In genomic region chr3:96488907-96489629, GRCm38 (mm10) we compare ENCODE assay signal across 9 mouse cellular contexts. TPM values are rescaled to one million over a fixed set of nuclear protein-coding genes. Genes with fewer than 3 reads are reported as not detected.
DNase-seq lines count a peak whose midpoint lies in the region; ATAC-seq and TF ChIP-seq lines count a peak whose summit lies in the region.
"Not testable (repeated sequence)": the region's sequence is repeated elsewhere in the genome, so short reads cannot be mapped to it uniquely, and the experiment has no call there.
"Had no signal": no experiment of that assay in that cellular context is flagged by ENCODE, and none has a peak within 500 bp of the region (broad histone marks: within the 10 kb centered on the region; RNA-seq: fewer than 3 reads in every experiment).

No protein-coding gene starts in this region.

- not testable (repeated sequence) for H3K36me3 ChIP-seq in embryonic facial prominence, embryonic 14.5 days (ENCODE audit: control insufficient read depth, insufficient read depth, low read length); hindbrain, embryonic 14.5 days (replicated peaks; ENCODE audit: control insufficient read depth, insufficient read depth); lung, embryonic 14.5 days (ENCODE audit: insufficient read depth); midbrain, postnatal 0 days (ENCODE audit: insufficient read depth, low read length); testis, adult 2 months (ENCODE audit: control insufficient read depth, insufficient read depth, low read length)

- not testable (repeated sequence) for H3K27me3 ChIP-seq in embryonic facial prominence, embryonic 14.5 days (replicated peaks; ENCODE audit: control insufficient read depth, insufficient read depth, low read length); lung, embryonic 14.5 days (ENCODE audit: insufficient read depth, low read length); midbrain, postnatal 0 days (ENCODE audit: insufficient read depth, low read length); testis, adult 2 months (ENCODE audit: control insufficient read depth, insufficient read depth, low read length)
- peaks cover 15% of the 10 kb centered on the region for H3K27me3 ChIP-seq in hindbrain, embryonic 14.5 days (ENCODE audit: control insufficient read depth, insufficient read depth, low read length)

- DNase-seq in adrenal gland, adult 2 months: peak; percentile 25
- DNase-seq in embryonic facial prominence, embryonic 14.5 days (ENCODE audit: low spot score); hindbrain, embryonic 14.5 days (ENCODE audit: low spot score); left cerebral cortex, adult 2 months (ENCODE audit: extremely low spot score in 1 of 2, low spot score in 2 of 2); lung, embryonic 14.5 days; midbrain, postnatal 0 days (ENCODE audit: low spot score): not testable (repeated sequence)

- not testable (repeated sequence) for TF ChIP-seq CTCF in left cerebral cortex, adult 2 months (IDR thresholded peaks at IDR 0.05); lung, embryonic 14.5 days (IDR thresholded peaks at IDR 0.05; ENCODE audit: low read depth); midbrain, postnatal 0 days (IDR thresholded peaks at IDR 0.05); testis, adult 2 months (IDR thresholded peaks at IDR 0.05; ENCODE audit: control insufficient read depth, insufficient read depth, insufficient replicate concordance, low read depth, low read length)

- H3K4me3 ChIP-seq in embryonic facial prominence, embryonic 14.5 days (ENCODE audit: low read depth, low read length): 0 out of 2 replicates have a peak overlapping the region, but pooled peaks have one; percentile 18
- peak overlapping the region; percentile 22 for H3K4me3 ChIP-seq in hindbrain, embryonic 14.5 days (replicated peaks; ENCODE audit: low read length)
- 0 out of 2 replicates have a peak overlapping the region, but pooled peaks have one; percentile 29 for H3K4me3 ChIP-seq in left cerebral cortex, adult 2 months
- not testable (repeated sequence) for H3K4me3 ChIP-seq in lung, embryonic 14.5 days (ENCODE audit: low read depth, low read length); midbrain, postnatal 0 days (ENCODE audit: low read depth, low read length)
- H3K4me3 ChIP-seq in testis, adult 2 months (ENCODE audit: control insufficient read depth, low read depth, low read length): peak overlapping the region; percentile 31; the same call in 1 of the 2 replicates

- peak overlapping the region; percentile 79 for H3K27ac ChIP-seq in embryonic facial prominence, embryonic 14.5 days (replicated peaks; ENCODE audit: low read depth, low read length)
- H3K27ac ChIP-seq in hindbrain, embryonic 14.5 days: peak overlapping the region; percentile 92
- peak overlapping the region; percentile 84 for H3K27ac ChIP-seq in left cerebral cortex, adult 2 months
- H3K27ac ChIP-seq in lung, embryonic 14.5 days (ENCODE audit: low read depth): peak overlapping the region; percentile 79; the same call in 1 of the 2 replicates
- not testable (repeated sequence) for H3K27ac ChIP-seq in midbrain, postnatal 0 days (ENCODE audit: low read depth, low read length); testis, adult 2 months (ENCODE audit: control insufficient read depth, insufficient read depth, low read depth, low read length)

- peak; percentile 79 for ATAC-seq in embryonic facial prominence, embryonic 14.5 days (ENCODE audit: low read depth)
- ATAC-seq in granulocyte monocyte progenitor cell, adult 5-6 weeks (replicated peaks; ENCODE audit: poor library complexity, severe bottlenecking): peak; percentile 51
- peak; percentile 57 for ATAC-seq in hindbrain, embryonic 14.5 days (ENCODE audit: low FRiP score)
- peak; percentile 77 for ATAC-seq in lung, embryonic 14.5 days (ENCODE audit: insufficient read depth)
- peak; percentile 80 for ATAC-seq in midbrain, postnatal 0 days (ENCODE audit: low FRiP score)

- not testable (repeated sequence) for H3K4me1 ChIP-seq in embryonic facial prominence, embryonic 14.5 days (ENCODE audit: control insufficient read depth, insufficient read depth, low read length); hindbrain, embryonic 14.5 days (replicated peaks; ENCODE audit: control insufficient read depth, insufficient read depth, low read length); lung, embryonic 14.5 days (ENCODE audit: insufficient read depth); midbrain, postnatal 0 days (ENCODE audit: insufficient read depth, low read length); testis, adult 2 months (ENCODE audit: control insufficient read depth, insufficient read depth, low read length)

- H3K4me2 ChIP-seq in embryonic facial prominence, embryonic 14.5 days (ENCODE audit: low read depth, low read length); midbrain, postnatal 0 days (ENCODE audit: low read depth, low read length, poor library complexity, severe bottlenecking): not testable (repeated sequence)
- H3K4me2 ChIP-seq in hindbrain, embryonic 14.5 days (replicated peaks): peak overlapping the region; percentile 33; the same call in 1 of the 2 replicates
- 0 out of 2 replicates have a peak overlapping the region, but pooled peaks have one; percentile 31 for H3K4me2 ChIP-seq in lung, embryonic 14.5 days

- H3K9me3 ChIP-seq in embryonic facial prominence, embryonic 14.5 days (ENCODE audit: control insufficient read depth, low read length); hindbrain, embryonic 14.5 days (ENCODE audit: control insufficient read depth, low read length); lung, embryonic 14.5 days (ENCODE audit: low read depth, low read length); midbrain, postnatal 0 days (ENCODE audit: low read length): not testable (repeated sequence)

- under 1% methylated on average over 8 of the region's 31 CpGs for WGBS in embryonic facial prominence, embryonic 14.5 days
- WGBS in hindbrain, embryonic 14.5 days: 0% methylated on average over 9 of the region's 31 CpGs
- WGBS in lung, embryonic 14.5 days: under 1% methylated on average over 9 of the region's 31 CpGs
- under 1% methylated on average over 9 of the region's 31 CpGs for WGBS in midbrain, postnatal 0 days

- not testable (repeated sequence) for TF ChIP-seq POLR2A in testis, adult 2 months (IDR thresholded peaks at IDR 0.05; ENCODE audit: control insufficient read depth, low read depth, low read length)

- intact Hi-C loops in left cerebral cortex, adult 2 months (cut with DNase I): not testable (repeated sequence)

- H3K9ac ChIP-seq in embryonic facial prominence, embryonic 14.5 days (ENCODE audit: low read depth, low read length); hindbrain, embryonic 14.5 days; lung, embryonic 14.5 days; midbrain, postnatal 0 days (replicated peaks; ENCODE audit: low read length, poor library complexity, severe bottlenecking): not testable (repeated sequence)

RNA-seq across cellular contexts. Expression of gene Hfe2, which starts 35.9 kb away (rescaled TPM):
- total RNA-seq in adrenal gland, adult 2 months (2021): under 1 TPM in 1 of 2 experiments, not detected in 1; 0.23 TPM
- 0.11 and 0.31 TPM in 2 replicates for polyA plus RNA-seq in adrenal gland, adult 2 months (2012; rRNA removed)
- 28.3 and 36.4 TPM in 2 replicates for polyA plus RNA-seq in embryonic facial prominence, embryonic 14.5 days (2014; fragmentation: Nextera tagmentation; extraction: Ambion mirVana)
- total RNA-seq in granulocyte monocyte progenitor cell, adult 5-6 weeks (2014; fragmentation: Nextera tagmentation): not detected in 2 replicates
- total RNA-seq in granulocyte monocyte progenitor cell, adult 5-6 weeks (2017): not detected in 2 replicates
- polyA plus RNA-seq in hindbrain, embryonic 14.5 days (2014; fragmentation: Nextera tagmentation; extraction: Ambion mirVana): 1.9 and 2.1 TPM in 2 replicates
- 1 to 10 TPM; 1.7 to 1.8 TPM for total RNA-seq in left cerebral cortex, adult 2 months (2021)
- 0.20 and 0.35 TPM in 2 replicates for polyA plus RNA-seq in lung, embryonic 14.5 days (2014; fragmentation: Nextera tagmentation; extraction: Ambion mirVana)
- 2.0 and 2.1 TPM in 2 replicates for total RNA-seq in midbrain, postnatal 0 days (2014; rRNA removed)
- polyA plus RNA-seq in midbrain, postnatal 0 days (2015; fragmentation: Nextera tagmentation; extraction: Ambion mirVana): 2.0 and 2.7 TPM in 2 replicates
- polyA plus RNA-seq in testis, adult 2 months (2012; rRNA removed): 7.8 and 9.0 TPM in 2 replicates

RNA-seq across cellular contexts. Expression of gene BC107364, which starts 37.0 kb away (rescaled TPM):
- not detected for total RNA-seq in adrenal gland, adult 2 months (2021)
- not detected in 2 replicates for polyA plus RNA-seq in adrenal gland, adult 2 months (2012; rRNA removed)
- not detected in 2 replicates for polyA plus RNA-seq in embryonic facial prominence, embryonic 14.5 days (2014; fragmentation: Nextera tagmentation; extraction: Ambion mirVana)
- not detected in 2 replicates for total RNA-seq in granulocyte monocyte progenitor cell, adult 5-6 weeks (2014; fragmentation: Nextera tagmentation)
- total RNA-seq in granulocyte monocyte progenitor cell, adult 5-6 weeks (2017): not detected in 2 replicates
- polyA plus RNA-seq in hindbrain, embryonic 14.5 days (2014; fragmentation: Nextera tagmentation; extraction: Ambion mirVana): not detected in 2 replicates
- not detected for total RNA-seq in left cerebral cortex, adult 2 months (2021)
- polyA plus RNA-seq in lung, embryonic 14.5 days (2014; fragmentation: Nextera tagmentation; extraction: Ambion mirVana): not detected in 2 replicates
- not detected in 2 replicates for total RNA-seq in midbrain, postnatal 0 days (2014; rRNA removed)
- polyA plus RNA-seq in midbrain, postnatal 0 days (2015; fragmentation: Nextera tagmentation; extraction: Ambion mirVana): not detected in 2 replicates
- polyA plus RNA-seq in testis, adult 2 months (2012; rRNA removed): 4.7 and 5.5 TPM in 2 replicates
- total RNA-seq: adrenal gland, postnatal 10 days had no signal
